Mouse (Mus musculus) heart, adult 2 months (tissue): ENCODE results near the gene Runx1. TPM values are rescaled to one million over a fixed set of nuclear protein-coding genes. Genes with fewer than 3 reads are reported as not detected.

Experiments used
- DNase-seq, 2 experiments: peaks; one replicate each; pipeline ENCODE4 v3.0.0; 2021
- H3K27ac ChIP-seq: fragments of 200-600 bp; 2 replicates; pipeline ENCODE4 v1.8.1; 2022
- H3K27me3 ChIP-seq: fragments of 200-500 bp; 2 replicates; pipeline ENCODE4 v1.6.1; 2012; ENCODE audit warnings: mild to moderate bottlenecking, low read length, inconsistent platforms, mixed read lengths; ENCODE audit not compliant: control insufficient read depth, insufficient read depth
- H3K36me3 ChIP-seq: fragments of 200-500 bp; 2 replicates; pipeline ENCODE4 v1.6.1; 2012; ENCODE audit warnings: low read length, inconsistent platforms; ENCODE audit not compliant: control insufficient read depth, insufficient read depth
- H3K4me1 ChIP-seq: fragments of 200-500 bp; 2 replicates; pipeline ENCODE4 v1.6.1; 2011; ENCODE audit warnings: low read length; ENCODE audit not compliant: control insufficient read depth, insufficient read depth
- H3K4me3 ChIP-seq: fragments of 200-600 bp; 2 replicates; pipeline ENCODE4 v1.8.1; 2022
- H3K79me2 ChIP-seq: fragments of 200-500 bp; replicated peaks from 2 replicates; pipeline ENCODE4 v1.6.1; 2012; ENCODE audit warnings: mild to moderate bottlenecking, inconsistent platforms, low read length, moderate library complexity, mixed read lengths; ENCODE audit not compliant: control insufficient read depth, insufficient read depth
- H3K9ac ChIP-seq: fragments of 200-500 bp; 2 replicates; pipeline ENCODE4 v1.6.1; 2012; ENCODE audit warnings: low read depth, mild to moderate bottlenecking, control low read depth, inconsistent platforms, low read length, mixed read lengths
- CTCF ChIP-seq: fragments of 200-600 bp; IDR thresholded peaks from 2 replicates; pipeline ENCODE4 v1.8.1; 2022; ENCODE audit warnings: antibody characterized with exemption, mild to moderate bottlenecking, moderate library complexity
- EP300 ChIP-seq: fragments of 200-500 bp; IDR thresholded peaks from 2 replicates; pipeline ENCODE4 v1.6.1; 2011; ENCODE audit warnings: low read depth, low read length, control low read depth; ENCODE audit not compliant: insufficient read depth
- POLR2A ChIP-seq: fragments of 200-500 bp; IDR thresholded peaks from 2 replicates; pipeline ENCODE4 v1.6.1; 2011; ENCODE audit warnings: mild to moderate bottlenecking, low read depth, low read length, control low read depth; ENCODE audit not compliant: insufficient read depth
- WGBS: fragments of 180-500 bp; shearing (Covaris S2); methylation state at CpG from one replicate; pipeline ENCODE4 v1.1.7; 2018; 5-methylcytosine and 5-hydroxymethylcytosine counted together
- intact Hi-C: fragments of 180-260 bp; cut with DNase I; formaldehyde crosslinking; loops from one replicate; pipeline ENCODE4 v1.15.1; 2025
- polyA plus RNA-seq: library from polyadenylated mRNA; depleted of rRNA; stranded (reverse); fragments of >200 nt; gene quantifications from 2 replicates; pipeline ENCODE4 v1.2.3, GENCODE M21; 2012
- total RNA-seq, 2 experiments: library from RNA; stranded (reverse); gene quantifications; 2 replicates each; pipeline ENCODE4 v1.2.3; 2021

The Runx1 gene
- total and polyA plus RNA-seq, 3 experiments, result 1.8 to 2.4 (median 2.1) TPM

DNA sequence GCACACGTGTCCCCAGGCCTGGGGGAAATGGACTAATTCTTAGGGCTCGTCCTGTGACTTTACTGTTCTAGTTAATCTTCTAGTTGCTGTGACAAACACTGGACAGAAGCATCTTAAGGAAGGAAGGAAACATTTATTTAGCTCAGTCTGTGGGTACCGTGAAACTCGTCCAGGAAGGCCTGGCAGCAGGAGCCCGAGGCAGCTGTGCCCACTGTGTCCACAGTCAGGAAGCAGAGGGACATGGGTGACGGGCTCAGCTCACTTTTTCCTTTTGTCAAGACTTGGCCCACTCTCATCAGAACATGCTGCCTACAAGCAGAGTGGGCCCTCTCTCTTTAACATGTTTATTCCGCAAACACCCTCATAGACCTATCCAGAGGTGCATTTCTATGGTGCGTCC lies 18.2 kb downstream of the Runx1 start:
- H3K36me3 ChIP-seq, result no peaks in the 10 kb centered on the region
- H3K4me1 ChIP-seq, result no peaks in the 10 kb centered on the region
- DNase-seq, result no peak
- TF ChIP-seq CTCF (no peak), EP300 (no peak), POLR2A (no peak)
- no peaks in the 10 kb centered on the region for H3K27me3 ChIP-seq
- no peak overlapping the region for H3K27ac ChIP-seq
- 61% methylated on average over 8 of the region's 8 CpGs for WGBS
- H3K79me2 ChIP-seq, result no peaks in the 10 kb centered on the region
- intact Hi-C loops, result no loop called here
- no peak overlapping the region for H3K9ac ChIP-seq
- H3K4me3 ChIP-seq, result no peak overlapping the region

DNA sequence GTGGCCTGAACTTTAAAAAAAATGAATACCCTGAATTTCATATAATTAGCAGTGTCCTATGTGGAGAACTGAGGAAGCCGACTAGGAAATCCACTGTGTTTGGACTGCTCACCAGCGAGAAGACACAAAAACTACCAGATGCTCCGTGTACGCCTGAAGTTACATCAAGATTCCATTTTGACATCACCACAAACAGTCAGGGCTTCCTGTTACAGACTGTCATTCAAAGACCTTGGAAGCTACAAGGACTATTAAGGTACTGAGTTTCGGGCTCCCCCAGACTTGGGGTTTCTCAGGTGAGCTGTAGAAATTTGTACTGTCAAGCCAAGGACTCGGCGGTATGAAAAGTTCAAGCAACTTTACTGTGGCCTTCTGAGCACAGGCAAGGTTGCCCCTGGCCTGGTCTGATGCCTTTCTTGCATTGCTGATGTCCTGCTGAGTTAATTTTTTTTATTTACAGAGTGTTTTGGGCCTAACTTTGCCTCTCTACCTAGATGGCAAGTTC lies 22.8 kb downstream of the Runx1 start:
- Histone ChIP-seq H3K4me1 (no peaks in the 10 kb centered on the region), H3K27ac (no peak overlapping the region), H3K27me3 (no peaks in the 10 kb centered on the region), H3K4me3 (no peak overlapping the region), H3K9ac (no peak overlapping the region), H3K36me3 (no peaks in the 10 kb centered on the region), H3K79me2 (no peaks in the 10 kb centered on the region)
- intact Hi-C loops, result no loop called here
- TF ChIP-seq CTCF (no peak), POLR2A (no peak), EP300 (no peak)
- DNase-seq, result no peak
- WGBS, result 80% methylated on average over 7 of the region's 7 CpGs

DNA sequence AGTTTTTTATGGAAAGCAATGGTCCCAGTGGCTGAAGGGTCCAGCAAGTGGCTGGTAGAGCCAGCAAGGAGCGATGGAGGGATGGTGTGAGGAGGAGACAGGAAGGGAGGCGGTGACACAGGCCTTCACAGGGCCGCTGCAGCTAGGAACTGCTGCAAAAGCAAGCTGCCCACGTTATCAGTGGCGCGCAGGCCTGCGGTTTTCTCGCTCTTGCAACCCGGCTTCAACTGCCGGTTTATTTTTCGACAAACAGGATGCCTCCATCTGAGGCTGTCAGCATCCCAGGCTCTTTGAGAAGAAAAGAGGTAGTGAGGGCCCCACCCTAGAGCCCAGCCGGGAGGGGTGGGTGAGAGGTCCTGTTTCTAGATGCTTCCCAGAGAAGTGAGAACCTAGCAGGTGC lies 24.4 kb downstream of the Runx1 start:
- peak; percentile 34 to 61 for DNase-seq
- WGBS, result 38% methylated on average over 12 of the region's 12 CpGs

DNA sequence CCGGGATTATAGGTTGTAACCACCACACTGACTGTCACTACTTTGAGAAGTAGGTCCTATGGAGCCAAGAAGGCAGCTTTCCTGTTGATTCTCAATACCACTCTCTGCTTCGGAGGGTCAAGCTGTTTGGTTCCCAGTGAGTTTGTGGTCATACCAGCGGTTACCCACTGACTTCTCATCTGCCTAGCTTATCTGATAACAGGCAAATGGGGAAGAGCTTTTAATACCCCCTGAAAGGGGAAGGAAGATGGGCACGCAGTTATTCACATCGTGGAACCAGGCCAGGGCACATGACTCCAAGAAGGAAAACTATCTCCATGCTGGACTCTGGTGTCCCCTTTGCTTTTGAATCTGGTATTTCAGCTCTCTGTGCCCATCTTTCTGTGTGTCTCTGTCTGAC lies 25.1 kb downstream of the Runx1 start:
- H3K27ac ChIP-seq, result no peak overlapping the region
- no peaks in the 10 kb centered on the region for H3K27me3 ChIP-seq
- WGBS, result 69% methylated on average over 5 of the region's 5 CpGs
- no peaks in the 10 kb centered on the region for H3K36me3 ChIP-seq
- no peak overlapping the region for H3K9ac ChIP-seq
- TF ChIP-seq EP300 (no peak), CTCF (no peak), POLR2A (no peak)
- no peaks in the 10 kb centered on the region for H3K79me2 ChIP-seq
- H3K4me3 ChIP-seq, result no peak overlapping the region
- no peaks in the 10 kb centered on the region for H3K4me1 ChIP-seq
- peak in 1 of 2 experiments; percentile 56 for DNase-seq
- intact Hi-C loops, result no loop called here

More for the DNA sequence above, 24.4 kb downstream of the Runx1 start:
- Histone ChIP-seq H3K36me3 (no peaks in the 10 kb centered on the region), H3K79me2 (no peaks in the 10 kb centered on the region), H3K9ac (no peak overlapping the region), H3K4me1 (no peaks in the 10 kb centered on the region), H3K27me3 (no peaks in the 10 kb centered on the region), H3K27ac (no peak overlapping the region), H3K4me3 (no peak overlapping the region)
- no peak for TF ChIP-seq CTCF
- TF ChIP-seq EP300, result no peak
- TF ChIP-seq POLR2A, result no peak
- intact Hi-C loops, result no loop called here

DNA sequence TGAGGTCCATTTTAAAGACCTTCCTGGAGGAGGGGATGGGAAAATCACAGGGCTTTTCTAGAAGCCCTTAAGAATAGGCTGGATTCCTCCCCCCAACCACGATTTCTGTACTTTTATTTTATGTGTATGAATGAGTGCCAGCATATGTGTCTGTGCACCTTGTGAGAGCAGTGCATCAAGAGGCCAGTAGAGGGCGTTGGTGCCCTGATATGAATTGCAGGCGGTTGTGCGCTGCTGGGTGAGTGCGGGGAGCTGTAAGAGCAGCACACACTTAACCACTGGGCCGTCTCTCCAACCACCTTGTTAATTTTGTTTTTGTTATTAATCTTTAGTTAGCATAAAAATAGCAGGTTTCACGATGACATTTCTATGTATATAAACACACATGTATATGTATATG lies 26.0 kb downstream of the Runx1 start:
- no peak for DNase-seq
- Histone ChIP-seq H3K9ac (no peak overlapping the region), H3K4me1 (no peaks in the 10 kb centered on the region), H3K27ac (no peak overlapping the region), H3K36me3 (no peaks in the 10 kb centered on the region), H3K79me2 (no peaks in the 10 kb centered on the region), H3K4me3 (no peak overlapping the region), H3K27me3 (no peaks in the 10 kb centered on the region)
- WGBS, result 91% methylated on average over 7 of the region's 7 CpGs
- TF ChIP-seq EP300, result no peak
- TF ChIP-seq CTCF, result no peak
- TF ChIP-seq POLR2A, result no peak
- intact Hi-C loops, result no loop called here

DNA sequence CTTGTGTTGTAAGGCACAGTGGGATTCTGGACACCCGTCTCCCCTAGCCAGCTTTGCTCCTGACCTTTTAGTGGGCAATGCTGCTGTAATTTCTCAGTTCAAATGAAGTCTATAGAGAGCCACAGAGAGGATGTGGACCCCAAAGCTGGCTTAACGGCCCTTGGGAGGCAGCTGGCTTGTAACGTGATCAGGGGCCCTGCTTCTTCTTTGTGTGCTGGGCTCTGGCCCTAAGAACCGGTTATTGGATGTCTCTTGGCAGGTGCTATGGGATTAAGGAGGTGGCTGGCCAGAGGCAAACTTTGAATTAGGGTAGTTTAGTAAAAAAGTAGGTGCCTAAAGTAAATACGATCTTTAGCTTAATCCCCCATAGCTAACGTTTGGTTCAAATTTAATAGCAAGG lies 31.8 kb downstream of the Runx1 start:
- H3K27ac ChIP-seq, result no peak overlapping the region
- H3K9ac ChIP-seq, result no peak overlapping the region
- H3K36me3 ChIP-seq, result no peaks in the 10 kb centered on the region
- H3K4me3 ChIP-seq, result no peak overlapping the region
- no peaks in the 10 kb centered on the region for H3K27me3 ChIP-seq
- TF ChIP-seq POLR2A (no peak), EP300 (no peak), CTCF (no peak)
- DNase-seq, result no peak
- H3K4me1 ChIP-seq, result no peaks in the 10 kb centered on the region
- intact Hi-C loops, result no loop called here
- H3K79me2 ChIP-seq, result no peaks in the 10 kb centered on the region
- WGBS, result 67% methylated on average over 6 of the region's 6 CpGs

DNA sequence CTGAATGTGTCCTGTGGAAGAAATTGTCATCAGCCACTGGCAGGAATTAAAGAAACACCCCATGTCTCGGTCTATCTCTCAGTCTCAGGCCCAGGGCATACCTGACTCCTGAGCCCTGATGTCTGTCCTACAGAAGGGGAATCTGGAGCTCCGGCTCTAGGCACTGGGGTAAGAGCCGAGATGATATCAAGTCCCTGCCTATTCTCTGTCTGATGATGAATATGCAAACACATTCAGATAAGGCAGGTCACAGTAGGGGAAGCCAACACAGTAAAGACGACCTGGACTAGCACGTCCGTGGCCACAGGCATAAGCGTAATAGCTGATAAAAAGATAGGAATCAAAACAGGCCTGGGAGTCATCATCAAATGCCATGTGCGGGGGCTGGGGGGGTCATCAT lies 32.2 kb downstream of the Runx1 start:
- Histone ChIP-seq H3K36me3 (no peaks in the 10 kb centered on the region), H3K4me1 (no peaks in the 10 kb centered on the region), H3K79me2 (no peaks in the 10 kb centered on the region), H3K4me3 (no peak overlapping the region), H3K27ac (no peak overlapping the region), H3K9ac (no peak overlapping the region), H3K27me3 (no peaks in the 10 kb centered on the region)
- intact Hi-C loops, result no loop called here
- TF ChIP-seq EP300, result no peak
- TF ChIP-seq CTCF, result no peak
- no peak for TF ChIP-seq POLR2A
- DNase-seq, result no peak
- WGBS, result 75% methylated on average over 8 of the region's 8 CpGs
